Mouse (Mus musculus) bone marrow macrophage, adult 2 months (primary cell): ENCODE measurements around the gene Nif3l1.

Experiments used
- CTCF ChIP-seq: IDR thresholded peaks from 2 replicates; pipeline ENCODE4 v1.5.1; 2012; ENCODE audit warnings: low read depth, mild to moderate bottlenecking, low read length, moderate library complexity
- POLR2A ChIP-seq: IDR thresholded peaks from 2 replicates; pipeline ENCODE4 v1.6.1; 2012; ENCODE audit warnings: mild to moderate bottlenecking, low read depth, low read length, borderline replicate concordance

DNA sequence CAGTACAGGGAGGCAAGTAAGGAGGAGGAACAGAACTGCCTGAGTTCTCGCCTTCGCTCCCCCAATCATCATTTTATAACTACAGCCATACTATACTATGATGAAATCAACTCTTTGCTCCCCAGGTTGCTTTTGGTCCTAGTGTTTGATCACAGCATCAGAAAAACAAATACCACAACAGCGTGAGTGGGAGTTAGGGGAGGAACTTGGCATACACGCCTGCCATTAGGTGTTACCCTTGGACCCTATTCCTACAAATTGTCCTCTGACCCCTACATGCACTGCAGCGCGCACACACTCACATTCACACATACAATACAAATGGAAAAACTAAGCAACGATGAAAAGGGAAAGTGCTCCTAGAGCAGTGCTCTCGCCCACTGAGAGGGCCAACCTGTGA is 30.7 kb downstream of the Nif3l1 start:
- TF ChIP-seq CTCF (no peak), POLR2A (no peak)
